Mouse (Mus musculus) MEL (cell line): ENCODE measurements at regions not wholly inside any gene's neighbourhood (a gene's known extent, or its start where the extent isn't known, plus 50 kb on each side); places are given as distances from the start of the nearest gene placed in this dataset.

ENCODE experiments used
- CTCF ChIP-seq, 3 experiments: IDR thresholded peaks in 2 of 3; conservative IDR thresholded peaks in 1 of 3; 2 replicates each; pipeline ENCODE4 v1.5.1; 2011 to 2012; ENCODE audit warnings: low read length in 3 of 3, low read depth in 2 of 3, mild to moderate bottlenecking in 2 of 3, improper control_type of control experiment in 1 of 3, inconsistent platforms in 1 of 3, mixed read lengths in 1 of 3, moderate library complexity in 1 of 3; ENCODE audit not compliant: control insufficient read depth in 1 of 3, insufficient read depth in 1 of 3, poor library complexity in 1 of 3, severe bottlenecking in 1 of 3
- EP300 ChIP-seq, 2 experiments: IDR thresholded peaks; 2 replicates each; pipeline ENCODE4 v1.6.1; 2011; ENCODE audit warnings: improper control_type of control experiment in 2 of 2, low read length in 2 of 2, low read depth in 1 of 2, mild to moderate bottlenecking in 1 of 2
- JUND ChIP-seq: IDR thresholded peaks from 2 replicates; pipeline ENCODE4 v1.6.1; 2011; ENCODE audit warnings: low read depth, mild to moderate bottlenecking, improper control_type of control experiment, low read length
- POLR2A ChIP-seq, 2 experiments: IDR thresholded peaks; 2 replicates each; pipeline ENCODE4 v1.6.1; 2011 to 2012; ENCODE audit warnings: low read length in 2 of 2, mild to moderate bottlenecking in 2 of 2, control low read depth in 1 of 2, improper control_type of control experiment in 1 of 2, low read depth in 1 of 2, moderate library complexity in 1 of 2; ENCODE audit not compliant: control insufficient read depth in 1 of 2, insufficient read depth in 1 of 2, poor library complexity in 1 of 2
- RAD21 ChIP-seq: IDR thresholded peaks from 2 replicates; pipeline ENCODE4 v1.6.1; 2011; ENCODE audit warnings: mild to moderate bottlenecking, low read depth, low read length, improper control_type of control experiment
- SMC3 ChIP-seq: IDR thresholded peaks from 2 replicates; pipeline ENCODE4 v1.6.1; 2011; ENCODE audit warnings: low read depth, low read length, improper control_type of control experiment
- TCF12 ChIP-seq: IDR thresholded peaks from 2 replicates; pipeline ENCODE4 v1.6.1; 2014; ENCODE audit warnings: low read depth, mild to moderate bottlenecking, inconsistent platforms, low read length, improper control_type of control experiment, moderate library complexity
- USF2 ChIP-seq, 2 experiments: IDR thresholded peaks; 2 replicates each; pipeline ENCODE4 v1.6.1; 2011 to 2012; ENCODE audit warnings: improper control_type of control experiment in 2 of 2, low read length in 2 of 2, borderline replicate concordance in 1 of 2, inconsistent platforms in 1 of 2, low read depth in 1 of 2, mild to moderate bottlenecking in 1 of 2; ENCODE audit not compliant: insufficient read depth in 1 of 2

- TF ChIP-seq JUND: no peak
- no peak for TF ChIP-seq SMC3
- no peak for TF ChIP-seq CTCF (IDR thresholded peaks at IDR 0.05 in 2 of 3, conservative IDR thresholded peaks at IDR 0.05 in 1 of 3; ENCODE audit: control insufficient read depth in 1 of 3, insufficient read depth in 1 of 3, low read depth in 2 of 3, low read length in 3 of 3, poor library complexity in 1 of 3, severe bottlenecking in 1 of 3)
- TF ChIP-seq EP300 (IDR thresholded peaks at IDR 0.05; ENCODE audit: low read depth in 1 of 2, low read length in 2 of 2): no peak
- TF ChIP-seq RAD21: no peak
- TF ChIP-seq POLR2A (IDR thresholded peaks at IDR 0.05; ENCODE audit: control insufficient read depth in 1 of 2, insufficient read depth in 1 of 2, low read depth in 1 of 2, low read length in 2 of 2, poor library complexity in 1 of 2): no peak
- no peak for TF ChIP-seq TCF12
- no peak for TF ChIP-seq USF2 (IDR thresholded peaks at IDR 0.05; ENCODE audit: borderline replicate concordance in 1 of 2, insufficient read depth in 1 of 2, low read depth in 1 of 2, low read length in 2 of 2)
Observed at GRCm38 (mm10) chr11:24925135-24925534, 847.3 kb downstream of the Bcl11a start.
